Mouse (Mus musculus) ovary, adult 18-20 months (tissue): ENCODE measurements around the gene Doc2a.
"Not testable (repeated sequence)": the region's sequence is repeated elsewhere in the genome, so short reads cannot be mapped to it uniquely, and the experiment has no call there.

ENCODE experiments used
- DNase-seq: peaks from one replicate; pipeline ENCODE4 v3.0.0; 2022; ENCODE audit warnings: low spot score, mixed read lengths

Gene Doc2a

DNA sequence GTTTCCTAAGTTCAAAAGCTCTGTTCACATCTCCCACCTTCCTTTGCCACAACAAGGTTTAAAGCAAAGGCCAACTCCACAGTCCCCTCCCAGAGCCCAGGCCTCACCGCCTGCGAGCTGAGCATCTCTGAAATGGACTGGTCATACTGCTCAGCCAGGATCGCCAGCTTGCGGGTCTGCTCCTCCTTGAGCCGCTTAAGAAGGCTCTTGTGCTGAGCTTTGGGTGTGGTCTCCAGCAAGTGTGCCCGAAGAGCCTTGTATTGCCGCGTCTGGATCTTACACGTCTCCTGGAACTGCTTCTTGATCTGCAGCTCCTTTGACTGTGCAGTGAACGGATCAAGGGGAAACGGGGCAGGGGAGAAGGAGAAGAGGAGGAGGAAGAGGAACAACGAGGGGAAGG, 20.8 kb downstream of the Doc2a start:
- DNase-seq, result no peak

DNA sequence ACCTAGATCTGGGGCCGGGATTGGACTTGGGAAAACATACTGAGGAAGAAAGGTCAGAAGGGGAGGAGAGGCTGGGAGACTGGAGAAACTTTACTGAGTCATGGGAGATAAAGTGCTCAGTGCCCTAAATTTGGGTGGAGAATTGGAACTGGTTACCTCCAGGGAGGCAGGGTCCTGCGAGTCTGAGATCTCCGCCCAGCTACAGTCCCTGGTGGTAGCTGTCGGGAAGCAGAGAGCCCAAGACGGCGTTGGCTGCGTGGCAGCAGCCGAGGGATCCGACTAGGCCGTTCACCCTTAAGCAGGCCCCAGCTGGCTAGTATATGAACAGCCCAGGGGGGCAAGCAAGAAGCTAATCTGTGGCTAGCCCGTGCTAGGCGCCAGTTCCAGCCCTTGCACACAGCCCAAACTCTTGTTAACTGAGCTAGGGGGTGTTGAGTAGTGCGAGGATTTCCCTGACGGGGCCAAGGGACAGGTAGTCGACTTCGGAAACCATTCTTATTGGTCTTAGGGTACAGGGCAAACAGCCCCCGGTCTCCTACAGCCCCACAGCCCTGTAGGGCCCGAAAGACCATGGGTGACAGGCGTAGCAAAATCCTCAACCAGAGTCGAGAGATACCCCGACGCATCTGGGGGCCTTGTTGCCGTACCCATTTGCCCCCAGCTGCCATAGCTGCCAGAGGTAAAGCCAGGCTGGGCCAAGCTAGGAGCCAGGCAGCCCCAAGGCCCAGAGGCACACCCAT, 22.7 kb downstream of the Doc2a start:
- DNase-seq, result no peak

DNA sequence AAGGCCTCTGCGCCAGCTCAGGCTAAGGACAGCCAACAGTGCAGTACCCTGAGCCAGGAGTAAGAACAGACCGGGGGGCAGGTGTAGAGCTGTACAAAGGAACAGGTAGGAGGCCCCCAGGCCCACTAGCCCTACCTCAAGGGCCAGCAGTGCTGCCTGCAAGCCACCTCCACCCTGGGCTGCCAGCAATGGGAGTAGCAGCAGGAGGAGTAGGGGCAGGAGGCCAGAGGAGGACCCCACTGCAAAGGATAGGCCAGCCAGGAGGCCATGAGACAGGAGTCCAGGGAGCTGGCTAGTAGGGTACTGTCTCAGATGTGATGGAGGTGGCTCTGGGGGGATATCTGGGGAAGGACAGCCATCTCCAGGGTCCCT, 23.3 kb downstream of the Doc2a start:
- no peak for DNase-seq

DNA sequence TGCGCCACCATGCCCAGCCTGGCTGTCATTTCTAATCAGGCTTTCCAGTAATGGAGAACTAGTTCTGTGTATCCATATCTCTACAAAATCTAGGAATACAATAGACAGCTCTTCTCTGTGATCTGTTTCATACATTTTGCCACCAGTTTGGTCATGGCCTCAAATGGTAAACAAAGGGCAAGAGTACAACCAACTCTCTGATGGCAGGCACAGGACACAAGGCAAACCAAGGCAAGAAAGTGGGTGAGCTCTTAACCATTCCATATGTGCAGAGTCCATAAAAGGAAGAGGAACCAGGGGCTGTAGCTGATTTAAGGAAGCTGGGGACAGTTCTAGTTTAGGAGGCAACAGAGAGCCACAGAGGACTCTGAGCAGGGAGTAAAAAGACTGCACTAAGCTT, 30.0 kb downstream of the Doc2a start:
- no peak for DNase-seq

DNA sequence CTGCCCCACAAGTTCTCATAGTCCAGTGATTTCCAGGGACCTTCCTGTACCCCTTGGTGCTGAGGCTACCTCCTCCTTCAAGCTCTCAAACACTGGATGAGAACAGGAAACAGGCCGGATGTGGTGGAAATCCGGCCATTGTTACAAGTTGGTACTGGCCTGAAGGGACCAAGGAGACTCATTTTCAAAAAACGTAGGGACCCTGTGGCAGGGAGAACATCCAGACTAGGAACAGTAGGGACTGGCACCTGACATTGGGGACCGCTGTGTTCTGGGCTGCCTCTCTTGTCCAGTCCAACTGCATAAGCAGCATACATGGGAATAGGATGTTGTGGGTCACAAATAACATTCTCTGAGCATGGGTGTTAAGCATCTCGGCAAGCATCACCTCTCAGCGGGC, 33.8 kb downstream of the Doc2a start:
- DNase-seq, result no peak

DNA sequence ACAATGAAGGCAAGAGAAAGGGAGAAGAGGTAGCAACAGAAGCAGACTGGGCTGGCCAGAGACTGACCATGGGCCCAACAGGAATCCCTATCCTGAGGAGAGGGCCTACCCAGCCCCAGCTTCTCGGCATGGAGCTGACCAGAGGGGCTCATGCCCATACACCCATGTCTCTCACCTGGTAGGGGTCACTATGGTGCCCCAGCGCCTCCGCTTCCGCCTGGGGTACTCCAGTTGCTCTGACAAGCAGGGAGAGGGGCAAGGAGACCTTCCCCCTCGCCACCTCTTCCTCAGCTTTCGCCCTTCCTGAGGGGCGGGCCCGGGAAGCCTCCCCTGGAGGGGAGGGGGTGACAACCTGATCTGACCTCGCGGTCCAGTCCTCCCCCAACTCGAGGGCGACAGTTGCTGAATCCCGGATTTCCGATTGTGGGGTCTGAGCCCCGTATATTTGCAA, 36.5 kb downstream of the Doc2a start:
- DNase-seq, result no peak

DNA sequence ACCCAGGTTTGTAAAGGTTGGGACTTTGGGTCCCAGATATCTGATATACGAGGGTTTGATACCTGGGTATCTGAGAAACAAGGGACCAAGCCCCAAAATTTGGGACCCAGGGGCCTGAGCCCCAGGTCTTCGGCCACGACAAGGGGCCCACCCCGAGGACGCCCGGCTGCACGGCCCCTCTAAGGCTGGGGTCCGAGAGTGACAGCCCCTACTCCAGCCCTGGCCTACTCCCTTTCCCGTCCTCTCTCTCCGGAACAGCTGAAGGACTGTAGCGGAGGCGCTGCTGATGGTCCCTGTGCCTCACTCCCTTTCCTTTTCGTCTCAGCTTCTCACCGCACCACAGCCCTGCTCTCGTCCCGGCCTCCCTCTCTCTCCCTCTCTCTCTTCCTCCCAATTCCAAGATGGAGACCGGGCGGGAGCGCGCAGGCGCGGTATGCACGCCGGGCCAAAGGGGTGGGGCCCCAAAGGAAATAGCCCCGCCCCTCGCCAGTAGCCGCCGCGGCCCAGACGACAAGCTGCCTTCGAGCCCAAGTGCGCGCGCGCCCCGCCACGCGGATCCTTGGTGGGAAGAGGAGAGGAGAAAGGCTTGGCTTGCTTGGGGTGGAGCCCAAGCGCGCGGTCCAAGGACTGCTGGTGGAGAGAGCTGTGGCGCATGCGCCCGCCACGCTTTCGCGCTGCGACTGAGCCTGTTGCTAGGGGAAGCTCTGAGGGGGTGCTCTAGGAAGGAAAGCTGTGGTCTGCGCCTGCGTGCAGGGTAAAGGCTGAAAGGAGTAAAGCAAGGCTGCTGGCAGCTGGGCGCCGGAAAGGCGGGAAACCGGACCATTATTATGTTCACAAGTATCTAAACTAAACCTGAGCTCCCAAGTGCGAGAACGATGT, 37.3 kb downstream of the Doc2a start, which contains the start of gene Taok2:
TSS of gene Taok2 (minus strand) at position 418 of the 879 bp plus-strand sequence.
- peak; percentile 99 for DNase-seq

DNA sequence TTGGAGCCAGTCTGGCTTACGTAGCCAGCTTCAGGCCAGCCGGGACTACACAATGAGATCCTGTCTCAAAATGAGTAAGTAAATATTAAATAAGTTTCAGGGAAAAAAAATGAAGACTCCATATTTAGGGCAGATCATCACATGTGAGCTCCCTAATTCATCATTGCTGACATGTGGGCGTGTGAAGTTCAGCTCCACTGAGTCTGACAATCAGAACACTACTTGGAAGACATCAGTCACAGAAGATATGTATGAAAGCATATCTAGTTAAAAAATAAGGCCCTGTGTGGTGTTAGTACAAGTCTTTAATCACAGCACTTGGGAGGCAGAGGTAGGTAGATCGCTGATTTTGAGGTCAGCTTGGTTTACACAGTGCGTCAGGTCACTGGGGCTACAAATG, 40.1 kb downstream of the Doc2a start:
- DNase-seq, result no peak

DNA sequence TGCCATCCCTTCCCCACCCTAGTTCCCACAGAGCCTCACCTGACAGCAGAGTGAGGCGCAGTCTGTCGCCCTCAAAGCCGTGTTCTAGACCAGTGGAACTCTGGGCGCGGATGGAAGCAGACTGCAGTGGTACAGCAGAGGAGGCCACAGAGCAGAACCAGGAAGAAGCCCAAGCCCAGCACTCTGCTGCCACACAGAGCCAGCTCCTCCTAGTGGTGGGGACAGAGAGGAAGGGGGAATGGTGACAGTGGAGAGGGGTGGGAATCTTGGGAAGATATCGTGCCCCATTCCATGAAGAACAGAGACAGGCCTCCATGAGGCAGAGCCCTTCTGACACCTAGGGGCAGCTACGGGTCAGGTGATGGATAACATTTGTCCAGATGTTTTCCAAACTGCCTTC, 41.6 kb downstream of the Doc2a start:
- DNase-seq, result no peak

DNA sequence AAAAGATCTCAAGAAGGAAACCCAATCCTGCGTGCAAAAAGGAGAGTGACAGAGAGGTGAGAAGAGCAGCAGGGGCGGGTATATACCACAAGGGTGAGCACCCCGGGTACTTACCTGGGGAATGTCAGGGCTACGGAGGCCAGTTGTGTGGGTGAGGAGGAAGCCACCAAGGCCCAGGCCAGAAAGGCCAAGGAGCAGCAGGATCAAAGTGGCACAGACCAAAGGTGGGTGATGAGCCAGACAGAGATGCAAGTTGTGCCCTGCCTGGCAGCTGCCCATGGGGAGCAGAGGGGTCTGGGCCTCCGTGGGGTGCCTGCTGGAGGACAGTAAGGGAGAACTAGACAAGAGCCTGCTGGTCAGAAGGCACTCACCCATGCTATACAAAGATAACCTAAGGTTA, 49.7 kb downstream of the Doc2a start:
- no peak for DNase-seq

DNA sequence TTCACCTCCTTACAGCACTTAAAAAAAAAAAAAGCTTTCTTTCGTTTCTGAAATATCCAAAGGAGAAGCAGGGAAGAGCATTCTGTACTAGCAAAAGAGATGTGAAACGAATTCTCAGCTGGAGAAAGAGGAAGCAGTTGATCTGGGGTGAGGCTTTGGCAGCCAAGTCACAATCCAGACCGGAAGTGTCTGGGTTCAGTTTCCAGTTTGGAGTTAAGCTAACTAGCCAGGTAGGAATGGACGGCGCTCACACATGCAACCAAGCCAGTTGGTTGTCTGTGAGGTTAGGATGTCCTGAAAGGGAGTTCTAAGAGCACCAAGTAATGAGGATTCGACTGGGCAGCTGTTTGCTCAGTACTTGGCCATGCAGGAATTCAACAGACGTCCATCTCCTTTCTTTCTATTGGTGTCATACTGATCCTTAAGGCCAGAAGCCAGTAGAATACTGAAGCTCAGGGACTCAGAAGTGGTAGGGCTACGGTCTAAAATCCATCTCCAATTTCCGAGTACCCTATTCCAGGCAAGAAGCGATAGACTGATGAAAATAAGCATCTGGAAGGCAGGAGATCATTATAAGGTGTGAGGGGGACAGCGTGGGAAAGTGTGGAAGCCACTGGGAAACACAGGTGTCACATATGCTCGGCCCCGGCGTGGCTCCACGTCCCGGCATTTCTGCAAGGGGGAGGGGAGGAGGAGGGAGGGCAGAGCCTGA, 50.3 kb downstream of the Doc2a start:
- no peak for DNase-seq

DNA sequence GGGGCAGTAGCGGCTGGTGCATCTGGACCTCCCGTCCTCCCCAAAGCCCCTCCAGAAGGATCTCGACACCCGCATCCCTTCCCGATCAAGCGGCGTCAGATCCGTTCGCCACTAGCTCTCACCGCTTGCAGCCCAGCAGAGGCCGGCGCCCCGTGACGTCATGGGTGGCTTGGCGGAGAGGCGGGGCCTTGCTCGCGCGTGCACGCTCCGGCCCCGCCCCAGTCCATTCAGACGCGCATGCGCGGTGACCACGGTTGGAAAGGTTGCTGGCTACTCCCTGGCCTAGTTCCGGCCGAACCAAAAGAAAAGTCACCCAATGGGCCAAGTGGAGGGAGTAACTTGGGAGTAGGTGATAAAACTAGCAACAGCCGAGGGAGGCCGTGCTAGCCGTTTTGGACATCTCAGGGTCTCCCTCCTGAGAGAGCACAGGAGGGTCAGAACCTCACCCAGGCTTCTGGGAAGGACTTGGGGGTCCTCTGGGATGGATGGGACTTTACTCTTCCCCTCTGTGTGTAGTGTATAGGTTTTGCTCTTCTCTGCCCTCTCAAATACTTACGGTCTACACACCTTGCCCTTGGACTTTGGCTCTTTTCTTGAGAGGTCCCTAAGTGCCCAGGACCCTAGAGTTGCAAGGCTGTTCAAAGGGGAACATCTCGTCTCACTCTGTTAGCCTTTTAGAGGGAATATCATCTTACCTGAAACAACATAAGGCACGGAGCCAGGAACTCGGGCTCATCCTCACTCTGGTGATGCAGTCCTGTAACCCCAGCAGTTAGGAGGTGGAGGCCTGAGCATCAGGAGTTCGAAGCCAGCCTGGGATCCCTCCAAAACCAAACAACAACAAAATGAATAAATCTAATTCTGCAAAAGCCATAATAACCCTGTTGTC, 51.1 kb downstream of the Doc2a start:
- peak; percentile 92 for DNase-seq

DNA sequence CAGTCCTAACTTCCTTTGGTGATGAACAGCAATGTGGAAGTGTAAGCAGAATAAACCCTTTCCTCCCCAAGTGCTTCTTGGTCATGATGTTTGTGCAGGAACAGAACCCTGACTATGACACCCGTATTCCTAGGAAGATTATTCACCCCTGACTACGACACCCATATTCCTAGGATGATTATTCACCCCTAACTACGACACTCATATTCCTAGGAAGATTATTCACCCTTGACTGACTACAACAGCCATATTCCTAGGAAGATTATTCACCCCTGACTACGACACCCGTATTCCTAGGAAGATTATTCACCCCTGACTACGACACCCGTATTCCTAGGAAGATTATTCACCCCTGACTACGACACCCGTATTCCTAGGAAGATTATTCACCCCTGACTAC, 52.6 kb downstream of the Doc2a start:
- DNase-seq, result not testable (repeated sequence)
